Mouse (Mus musculus): ENCODE results near the gene Gm21972.

- no peak for TF ChIP-seq CTCF (IDR thresholded peaks at IDR 0.05; ENCODE audit: low read depth)
- TF ChIP-seq EP300 (IDR thresholded peaks at IDR 0.05; ENCODE audit: low read depth) = no peak
Measured at GRCm38 (mm10) chr1:86146293-86146692, 12.9 kb downstream of the Gm21972 start.
